Mouse (Mus musculus) ES-E14 (cell line): ENCODE data around the gene Tfap4. TPM values are rescaled to one million over a fixed set of nuclear protein-coding genes. Genes with fewer than 3 reads are reported as not detected.

Experiments
- DNase-seq: peaks from one replicate; pipeline ENCODE4 v3.0.0-alpha.2; 2013; ENCODE audit warnings: low read depth, low spot score
- H3K27ac ChIP-seq: 2 replicates; pipeline ENCODE4 v1.5.1; 2012; ENCODE audit warnings: low read depth, mild to moderate bottlenecking, low read length, moderate library complexity, mixed read lengths; ENCODE audit not compliant: poor library complexity, insufficient read depth, severe bottlenecking
- H3K36me3 ChIP-seq: 2 replicates; pipeline ENCODE4 v1.6.1; 2012; ENCODE audit warnings: mild to moderate bottlenecking, low read length, moderate library complexity, mixed read lengths; ENCODE audit not compliant: control insufficient read depth, poor library complexity, insufficient read depth, severe bottlenecking
- H3K4me1 ChIP-seq, 2 experiments: fragments of 150-350 bp in 1 of 2; sonication (generic) in 1 of 2; 2 replicates each; pipeline ENCODE4 v1.6.1; 2012; ENCODE audit warnings: low read length in 2 of 2, mild to moderate bottlenecking in 1 of 2, mixed read lengths in 1 of 2; ENCODE audit not compliant: control insufficient read depth in 2 of 2, insufficient read depth in 2 of 2, poor library complexity in 1 of 2
- H3K4me3 ChIP-seq, 2 experiments: fragments of 150-350 bp in 1 of 2; sonication (generic) in 1 of 2; 2 replicates each; pipeline ENCODE4 v1.5.1; 2012; ENCODE audit warnings: low read length in 2 of 2, low read depth in 1 of 2, mild to moderate bottlenecking in 1 of 2, mixed read lengths in 1 of 2; ENCODE audit not compliant: insufficient read depth in 1 of 2, poor library complexity in 1 of 2, severe bottlenecking in 1 of 2
- H3K9ac ChIP-seq: 2 replicates; pipeline ENCODE4 v1.6.1; 2012; ENCODE audit warnings: low read depth, mild to moderate bottlenecking, low read length, mixed read lengths; ENCODE audit not compliant: poor library complexity, insufficient read depth, severe bottlenecking
- H3K9me3 ChIP-seq: fragments of 150-350 bp; sonication (generic); 2 replicates; pipeline ENCODE4 v1.6.1; 2012; ENCODE audit warnings: low read depth, mild to moderate bottlenecking, low read length; ENCODE audit not compliant: control insufficient read depth, insufficient read depth
- CHD2 ChIP-seq: IDR thresholded peaks from 2 replicates; pipeline ENCODE4 v1.6.1; 2014; ENCODE audit warnings: mild to moderate bottlenecking, low read depth, low read length, inconsistent platforms
- HCFC1 ChIP-seq: IDR thresholded peaks from 2 replicates; pipeline ENCODE4 v1.6.1; 2012; ENCODE audit warnings: low read length, inconsistent platforms, borderline replicate concordance; ENCODE audit not compliant: insufficient read depth
- MAFK ChIP-seq: IDR thresholded peaks from 2 replicates; pipeline ENCODE4 v1.6.1; 2014; ENCODE audit warnings: mild to moderate bottlenecking, low read depth, low read length, inconsistent platforms; ENCODE audit not compliant: insufficient read depth
- ZC3H11A ChIP-seq: IDR thresholded peaks from 2 replicates; pipeline ENCODE4 v1.6.1; 2012; ENCODE audit warnings: low read depth, mild to moderate bottlenecking, inconsistent platforms, low read length, borderline replicate concordance
- ZNF384 ChIP-seq: IDR thresholded peaks from 2 replicates; pipeline ENCODE4 v1.6.1; 2012; ENCODE audit warnings: low read depth, low read length, inconsistent platforms
- in situ Hi-C, 2 experiments: fragments of 600-800 bp; cut with MboI; formaldehyde crosslinking; loops; one replicate each; pipeline ENCODE4 v1.15.1; 2025; ENCODE audit warnings: low sequenced_read_pairs in 2 of 2, inconsistent platforms in 1 of 2; ENCODE audit not compliant: unreplicated experiment in 2 of 2
- total RNA-seq: library from RNA; depleted of rRNA; stranded (reverse); fragments of 300-350 nt; gene quantifications from 2 replicates; pipeline ENCODE4 v1.2.3, GENCODE M21; 2012

The Tfap4 gene
- total RNA-seq, 1 experiment = 15.4 TPM

DNA sequence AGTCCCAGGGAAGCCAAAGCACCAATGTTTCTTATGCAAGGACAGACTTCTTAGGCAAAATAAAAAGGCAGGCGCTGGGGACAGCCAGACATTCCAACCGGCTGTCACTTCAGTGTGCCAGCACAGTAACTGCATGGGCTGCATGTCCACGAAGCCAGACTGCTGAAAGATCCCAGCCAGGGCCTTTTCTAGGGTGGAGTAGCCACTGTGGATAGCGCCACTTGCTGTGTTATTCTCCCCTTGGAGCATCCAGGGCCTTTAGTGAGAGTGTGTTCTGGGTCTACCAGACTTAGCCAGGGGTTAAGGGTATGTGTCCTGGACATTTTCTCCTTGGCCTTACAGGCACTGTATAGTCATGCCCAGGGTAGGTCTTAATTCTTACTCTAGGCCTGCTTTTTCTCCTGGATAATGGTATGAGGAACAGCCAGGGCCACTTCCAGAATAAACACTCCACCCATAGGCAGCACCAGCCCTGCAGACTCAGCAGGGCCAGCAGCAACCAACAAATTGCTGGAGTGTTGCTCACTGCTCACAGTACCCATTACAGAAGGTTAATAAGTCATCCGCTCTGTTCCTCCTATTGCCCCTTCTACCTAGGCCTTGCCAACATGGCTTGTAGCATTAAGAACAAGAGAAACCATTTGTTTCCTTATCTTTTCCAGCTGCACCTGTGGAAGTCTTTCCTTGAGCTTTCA, 28.0 kb upstream of the Tfap4 start:
- DNase-seq = no peak
- Histone ChIP-seq H3K27ac (peak overlapping the region; percentile 61), H3K4me1 (peaks cover 10 to 13% of the 10 kb centered on the region in 2 experiments), H3K9me3 (no peaks in the 10 kb centered on the region), H3K36me3 (no peaks in the 10 kb centered on the region), H3K9ac (peak overlapping the region; percentile 1; the same call in 1 of the 2 replicates), H3K4me3 (no peak overlapping the region)
- in situ Hi-C loops = no loop called here
- TF ChIP-seq ZC3H11A = no peak
- no peak for TF ChIP-seq MAFK

DNA sequence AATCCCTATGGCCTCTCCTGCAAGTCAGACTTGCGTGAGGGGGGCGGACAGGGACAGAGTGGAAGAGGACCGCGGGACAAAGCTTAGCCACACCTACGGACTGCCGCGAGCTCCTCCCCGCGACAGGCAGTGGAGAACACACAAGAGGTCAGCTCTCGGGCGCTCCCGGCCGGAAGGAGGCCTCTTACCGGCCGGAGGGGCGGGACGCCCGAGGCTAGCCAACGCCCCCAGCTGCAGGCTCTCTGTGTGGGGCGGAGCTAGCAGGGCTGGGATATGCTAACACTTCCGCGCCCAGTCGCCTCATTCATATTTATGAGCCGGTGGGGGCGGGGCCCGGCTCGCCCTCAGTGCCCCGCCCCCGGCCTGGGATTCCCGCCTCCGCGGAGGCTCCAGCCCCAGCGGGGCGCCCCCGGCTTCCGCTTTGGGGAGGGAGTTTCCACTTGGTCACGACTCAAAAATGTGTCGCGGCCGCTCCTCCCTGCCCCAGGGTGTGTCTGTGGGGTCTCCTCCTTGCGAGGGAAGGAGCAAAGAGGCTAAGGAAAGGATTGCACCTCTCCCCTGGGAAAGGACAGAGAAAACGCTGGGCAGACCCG, 27.0 kb upstream of the Tfap4 start:
- TF ChIP-seq ZNF384 (no peak), ZC3H11A (no peak), CHD2 (no peak), MAFK (no peak), HCFC1 (no peak)
- Histone ChIP-seq H3K4me3 (peak overlapping the region; percentile 58 to 70), H3K4me1 (peaks cover 10 to 11% of the 10 kb centered on the region in 2 experiments), H3K9ac (peak overlapping the region; percentile 56; the same call in 1 of the 2 replicates), H3K27ac (peak overlapping the region; percentile 69; the same call in 1 of the 2 replicates), H3K36me3 (no peaks in the 10 kb centered on the region), H3K9me3 (no peaks in the 10 kb centered on the region)
- peak; percentile 97 for DNase-seq
- in situ Hi-C loops = no loop called here

DNA sequence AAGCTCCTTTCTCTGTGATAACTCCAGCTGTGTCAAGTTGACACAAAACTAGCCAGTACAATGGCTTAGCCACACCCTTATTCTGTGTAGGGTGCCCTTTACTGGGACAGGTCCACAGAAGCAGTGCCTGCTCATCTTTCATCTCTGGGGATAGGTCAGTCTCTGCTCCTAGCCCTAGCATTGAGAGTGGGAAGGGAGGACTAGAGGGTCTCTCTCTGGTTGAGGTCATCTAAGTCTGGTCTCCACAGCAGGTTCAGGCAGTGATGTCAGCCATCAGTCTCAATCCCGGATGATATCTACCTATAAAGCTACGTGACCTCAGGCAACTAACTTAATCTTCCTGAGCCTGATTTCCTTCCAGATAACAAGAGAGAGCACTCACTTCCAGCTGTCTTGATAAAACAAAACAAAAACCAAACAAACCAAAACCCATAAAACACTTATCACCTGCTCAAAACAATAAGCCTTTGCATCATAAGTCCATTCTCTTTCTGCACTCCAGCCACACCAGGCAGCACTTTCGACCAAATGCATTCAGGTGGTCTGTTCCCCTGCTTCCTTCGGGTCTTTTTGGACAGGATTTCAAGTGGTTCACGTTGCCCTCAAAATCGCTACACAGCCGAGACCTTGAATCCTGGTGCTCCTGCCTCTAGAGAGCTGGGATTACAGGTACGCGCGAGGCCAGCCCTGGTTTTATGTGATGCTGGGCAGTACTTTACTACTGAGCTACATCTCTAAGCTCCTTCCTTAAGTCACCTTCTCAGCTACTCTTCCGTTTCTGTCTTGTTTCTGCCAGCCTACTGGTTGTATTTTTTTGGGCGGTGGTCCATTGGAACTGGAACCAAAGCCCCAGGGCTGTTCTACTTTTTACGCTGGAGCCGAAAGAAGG, 26.2 kb upstream of the Tfap4 start:
- H3K9ac ChIP-seq = peak overlapping the region; percentile 49; the same call in 1 of the 2 replicates
- H3K36me3 ChIP-seq = no peaks in the 10 kb centered on the region
- H3K4me1 ChIP-seq = peaks cover 7 to 11% of the 10 kb centered on the region in 2 experiments
- no peak for DNase-seq
- H3K9me3 ChIP-seq = no peaks in the 10 kb centered on the region
- TF ChIP-seq CHD2 (no peak), ZNF384 (no peak), ZC3H11A (no peak), MAFK (no peak), HCFC1 (no peak)
- in situ Hi-C loops = no loop called here
- peak overlapping the region; percentile 58 to 70 for H3K4me3 ChIP-seq
- peak overlapping the region; percentile 69; the same call in 1 of the 2 replicates for H3K27ac ChIP-seq

DNA sequence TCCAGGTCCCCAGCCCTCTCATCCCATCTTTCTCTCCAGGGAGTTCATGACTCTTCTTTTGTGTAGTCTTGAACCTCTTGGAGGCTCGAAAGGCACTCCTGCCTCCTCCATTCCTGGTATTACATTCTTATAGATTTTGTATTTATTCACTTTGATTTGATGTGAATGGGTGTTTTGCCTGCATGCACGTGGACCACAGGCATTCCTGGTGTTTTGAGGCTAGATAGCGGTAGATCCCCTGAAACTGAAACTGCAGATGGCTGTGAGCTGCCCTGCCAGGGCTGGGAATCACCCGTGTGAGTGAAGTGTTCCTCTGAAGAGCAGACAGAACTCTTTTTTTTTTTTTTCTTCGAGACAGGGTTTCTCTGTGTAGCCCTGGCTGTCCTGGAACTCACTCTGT, 24.8 kb upstream of the Tfap4 start:
- in situ Hi-C loops = no loop called here
- no peak for TF ChIP-seq CHD2
- peaks cover 7 to 10% of the 10 kb centered on the region in 2 experiments for H3K4me1 ChIP-seq
- H3K4me3 ChIP-seq = no peak overlapping the region
- no peaks in the 10 kb centered on the region for H3K36me3 ChIP-seq
- no peak for DNase-seq
- H3K9me3 ChIP-seq = no peaks in the 10 kb centered on the region
- no peak overlapping the region for H3K9ac ChIP-seq
- H3K27ac ChIP-seq = no peak overlapping the region
